Mouse (Mus musculus) limb, embryonic 13.5 days (tissue): ENCODE measurements around the gene Rnf17. TPM values are rescaled to one million over a fixed set of nuclear protein-coding genes. Genes with fewer than 3 reads are reported as not detected.

Experiments
- ATAC-seq: fragments of 200-750 bp; cut with Nextera tagmentation; 2 replicates; pipeline ENCODE4 v1.8.0; 2017; ENCODE audit warnings: low read depth, moderate number of reproducible peaks, moderate TSS enrichment; ENCODE audit not compliant: low FRiP score
- H3K27ac ChIP-seq: fragments of 300-500 bp; sonication (generic); 2 replicates; pipeline ENCODE4 v1.5.1; 2015; ENCODE audit warnings: inconsistent platforms, mild to moderate bottlenecking, moderate library complexity
- H3K27me3 ChIP-seq: fragments of 300-500 bp; sonication (generic); 2 replicates; pipeline ENCODE4 v1.6.1; 2015; ENCODE audit warnings: mild to moderate bottlenecking, inconsistent platforms
- H3K36me3 ChIP-seq: fragments of 300-500 bp; sonication (generic); 2 replicates; pipeline ENCODE4 v1.6.1; 2015; ENCODE audit warnings: inconsistent platforms, mild to moderate bottlenecking, moderate library complexity
- H3K4me1 ChIP-seq: fragments of 300-500 bp; sonication (generic); 2 replicates; pipeline ENCODE4 v1.6.1; 2015; ENCODE audit warnings: inconsistent platforms
- H3K4me2 ChIP-seq: fragments of 300-500 bp; sonication (generic); replicated peaks from 2 replicates; pipeline ENCODE4 v1.6.1; 2015; ENCODE audit warnings: inconsistent platforms, mild to moderate bottlenecking, moderate library complexity
- H3K4me3 ChIP-seq: fragments of 300-500 bp; sonication (generic); 2 replicates; pipeline ENCODE4 v1.5.1; 2015; ENCODE audit warnings: moderate library complexity, mild to moderate bottlenecking, inconsistent platforms
- H3K9ac ChIP-seq: fragments of 300-500 bp; sonication (generic); 2 replicates; pipeline ENCODE4 v1.6.1; 2015; ENCODE audit warnings: mild to moderate bottlenecking, inconsistent platforms
- H3K9me3 ChIP-seq: fragments of 300-500 bp; sonication (generic); 2 replicates; pipeline ENCODE4 v1.6.1; 2016; ENCODE audit warnings: inconsistent platforms
- WGBS: fragments of 180-500 bp; shearing (Covaris S2); methylation state at CpG from one replicate; pipeline ENCODE4 v1.1.7; 2015; 5-methylcytosine and 5-hydroxymethylcytosine counted together
- polyA plus RNA-seq: library from polyadenylated mRNA; unstranded; fragments of >200 nt; fragmentation: Nextera tagmentation; extraction: Ambion mirVana; gene quantifications from 2 replicates; pipeline ENCODE4 v1.2.1, GENCODE M21; 2015

Rnf17 gene
- polyA plus RNA-seq, result 1.3 and 1.4 TPM in 2 replicates

DNA sequence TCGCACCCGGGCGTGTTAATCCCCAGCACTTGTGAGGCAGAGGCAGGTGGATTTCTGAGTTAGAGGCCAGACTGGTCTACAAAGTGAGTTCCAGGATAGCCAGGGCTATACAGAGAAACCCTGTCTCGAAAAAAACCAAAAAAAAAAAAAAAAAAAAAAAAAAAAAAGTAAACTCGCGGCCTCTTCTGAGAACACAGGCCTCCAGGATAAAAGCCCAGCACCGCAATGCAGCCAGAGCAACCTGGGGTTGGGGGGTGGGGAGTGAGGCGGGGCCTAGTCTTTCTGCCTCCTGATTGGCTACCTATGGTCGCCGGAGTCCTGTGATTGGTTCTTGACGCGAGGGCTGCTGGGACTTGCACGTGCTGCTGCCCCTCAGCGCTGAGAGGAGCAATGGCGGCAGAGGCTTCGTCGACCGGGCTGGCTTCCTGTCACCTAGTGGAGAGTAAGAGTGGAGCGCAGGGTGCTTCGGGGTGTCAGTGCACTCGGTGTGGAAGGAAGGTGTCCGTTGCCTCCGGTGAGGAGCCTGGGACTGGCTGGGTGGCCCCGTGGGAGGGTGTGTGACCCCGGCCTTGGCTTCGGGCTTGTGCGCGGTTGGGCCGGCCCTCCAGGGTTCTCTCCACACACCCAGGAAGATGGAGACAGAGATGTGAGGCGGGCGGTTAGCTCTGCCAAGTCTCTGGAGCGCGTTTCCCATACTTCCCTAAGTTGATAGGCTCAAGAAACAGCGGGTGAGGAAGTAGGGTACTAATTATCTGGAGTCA lies at the start of gene Rnf17:
Gene Rnf17, plus strand, starts transcription at position 271 of the 761 bp plus-strand sequence.
- Histone ChIP-seq H3K4me2 (peak within 1 kb of the TSS; percentile 27; the same call in 1 of the 2 replicates), H3K9ac (no peak within 1 kb of the TSS), H3K4me1 (no peaks in the 10 kb centered on the region), H3K9me3 (no peaks in the 10 kb centered on the region), H3K36me3 (no peaks in the 10 kb centered on the region), H3K27ac (no peak within 1 kb of the TSS), H3K27me3 (no peaks in the 10 kb centered on the region), H3K4me3 (peak within 1 kb of the TSS; percentile 11; the same call in 1 of the 2 replicates)
- 73% methylated on average over 34 of the region's 34 CpGs for WGBS
- ATAC-seq, result no peak

DNA sequence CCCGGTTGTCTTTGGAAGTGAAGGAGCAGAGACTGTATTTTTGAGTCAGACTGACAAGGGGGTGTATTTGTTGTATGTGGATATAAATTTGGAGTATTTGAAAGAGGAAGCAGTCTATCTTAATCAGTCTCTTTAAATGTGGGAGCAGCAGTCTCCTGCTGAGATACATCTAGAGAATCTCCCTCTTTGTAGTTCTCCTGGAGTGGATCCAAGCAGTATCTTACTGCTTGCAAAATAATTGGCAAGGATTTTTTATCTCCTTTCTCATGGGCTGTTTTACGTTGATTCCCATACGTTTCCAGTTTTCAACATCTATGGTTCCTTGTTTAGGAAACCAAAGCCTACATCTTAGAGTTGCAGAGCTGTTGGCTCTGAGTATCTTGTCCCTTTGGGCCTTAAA lies 47.6 kb upstream of the Rnf17 start:
- 69% methylated on average over 3 of the region's 3 CpGs for WGBS
- H3K36me3 ChIP-seq, result no peaks in the 10 kb centered on the region
- H3K4me1 ChIP-seq, result no peaks in the 10 kb centered on the region
- H3K4me3 ChIP-seq, result no peak overlapping the region
- H3K27me3 ChIP-seq, result no peaks in the 10 kb centered on the region
- H3K9ac ChIP-seq, result no peak overlapping the region
- H3K4me2 ChIP-seq, result no peak overlapping the region
- H3K27ac ChIP-seq, result no peak overlapping the region
- no peak for ATAC-seq
- H3K9me3 ChIP-seq, result no peaks in the 10 kb centered on the region

DNA sequence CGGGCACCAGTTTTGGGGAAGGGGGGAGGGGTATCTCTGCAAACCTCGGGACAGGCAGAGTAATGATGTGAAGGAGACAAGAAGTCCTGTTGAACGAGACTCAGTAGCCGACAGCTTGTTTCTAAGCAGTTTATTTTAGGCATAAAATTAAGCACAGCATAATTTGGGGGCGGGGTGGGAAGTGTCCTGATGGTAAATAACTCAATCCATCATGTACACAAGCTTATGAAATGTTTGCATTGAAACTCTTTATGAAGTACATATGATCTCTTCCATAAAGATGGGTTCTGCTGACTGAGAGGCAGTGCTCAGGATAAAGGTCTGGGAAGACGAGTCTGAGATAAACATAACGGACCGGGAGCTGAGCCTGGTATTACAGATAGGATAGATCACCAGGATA lies 47.0 kb upstream of the Rnf17 start:
- H3K9me3 ChIP-seq, result no peaks in the 10 kb centered on the region
- H3K4me2 ChIP-seq, result no peak overlapping the region
- WGBS, result 71% methylated on average over 8 of the region's 8 CpGs
- H3K4me3 ChIP-seq, result no peak overlapping the region
- no peaks in the 10 kb centered on the region for H3K27me3 ChIP-seq
- H3K27ac ChIP-seq, result no peak overlapping the region
- H3K4me1 ChIP-seq, result no peaks in the 10 kb centered on the region
- no peaks in the 10 kb centered on the region for H3K36me3 ChIP-seq
- no peak for ATAC-seq
- H3K9ac ChIP-seq, result no peak overlapping the region

DNA sequence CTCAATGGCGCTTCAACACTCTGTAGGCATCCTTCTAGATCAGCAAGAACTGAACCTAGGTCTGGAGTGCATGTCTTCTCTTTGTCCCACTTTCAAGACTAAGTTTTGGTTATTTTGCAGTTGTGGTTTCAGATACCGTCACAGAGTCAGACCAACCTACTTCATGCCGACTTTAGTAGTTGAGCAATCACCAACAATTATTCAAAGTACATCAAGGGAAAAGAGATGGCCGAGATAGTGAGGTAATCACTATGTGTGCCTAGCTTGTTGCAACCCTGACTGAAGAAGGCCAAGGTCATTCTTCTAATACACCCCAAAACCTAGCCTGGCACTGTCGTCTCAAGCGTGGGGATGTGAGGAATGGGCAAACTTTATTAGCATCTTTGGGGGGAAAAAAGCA lies 46.2 kb upstream of the Rnf17 start:
- Histone ChIP-seq H3K4me1 (no peaks in the 10 kb centered on the region), H3K4me2 (no peak overlapping the region), H3K4me3 (no peak overlapping the region), H3K9me3 (no peaks in the 10 kb centered on the region), H3K9ac (no peak overlapping the region), H3K27me3 (no peaks in the 10 kb centered on the region), H3K36me3 (no peaks in the 10 kb centered on the region), H3K27ac (no peak overlapping the region)
- WGBS, result 85% methylated on average over 6 of the region's 6 CpGs
- ATAC-seq, result no peak

DNA sequence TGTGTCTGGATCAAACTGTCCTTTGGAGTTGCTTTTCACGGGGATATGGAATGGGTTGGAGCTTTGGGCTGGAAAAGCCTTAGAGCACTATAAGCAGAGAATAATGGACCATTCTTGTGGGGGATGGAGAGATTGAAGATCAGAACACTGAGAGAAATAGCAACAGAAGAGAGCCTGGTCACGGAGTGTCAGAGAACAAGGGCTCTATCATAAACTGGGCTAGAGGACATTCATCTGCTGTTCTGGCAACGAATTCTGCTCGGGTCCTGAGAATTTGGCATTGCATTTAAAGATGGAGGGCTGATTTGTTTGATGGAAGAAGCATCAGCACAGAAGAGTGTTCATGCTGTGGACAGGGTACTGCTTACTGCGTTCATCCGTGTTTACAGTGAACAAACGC lies 44.0 kb upstream of the Rnf17 start:
- no peak overlapping the region for H3K27ac ChIP-seq
- no peak overlapping the region for H3K4me2 ChIP-seq
- no peaks in the 10 kb centered on the region for H3K4me1 ChIP-seq
- H3K9me3 ChIP-seq, result no peaks in the 10 kb centered on the region
- WGBS, result 89% methylated on average over 7 of the region's 7 CpGs
- no peaks in the 10 kb centered on the region for H3K36me3 ChIP-seq
- H3K9ac ChIP-seq, result no peak overlapping the region
- H3K4me3 ChIP-seq, result no peak overlapping the region
- no peak for ATAC-seq
- peaks cover 18% of the 10 kb centered on the region for H3K27me3 ChIP-seq

DNA sequence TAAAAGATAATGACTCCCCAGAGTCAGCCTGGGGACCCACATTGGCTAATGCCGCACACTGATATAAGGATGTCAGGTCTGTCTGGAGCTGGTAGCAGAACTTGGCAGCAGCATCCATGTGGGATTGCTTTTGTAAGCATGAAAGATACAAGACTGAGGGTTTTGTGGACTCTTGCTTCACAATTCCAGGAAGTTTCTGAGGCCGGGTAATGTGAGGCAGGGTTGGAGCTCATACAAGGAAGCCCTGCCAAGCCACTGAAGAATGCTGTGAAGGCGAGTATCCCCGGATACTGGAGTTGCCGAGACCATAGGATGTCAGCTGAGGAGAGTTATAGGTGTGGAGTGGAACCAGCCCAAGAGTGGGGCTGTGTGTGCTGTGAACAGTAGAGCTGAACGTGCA lies 43.2 kb upstream of the Rnf17 start:
- Histone ChIP-seq H3K4me3 (no peak overlapping the region), H3K9me3 (no peaks in the 10 kb centered on the region), H3K27ac (no peak overlapping the region), H3K36me3 (no peaks in the 10 kb centered on the region), H3K9ac (no peak overlapping the region), H3K4me2 (no peak overlapping the region), H3K4me1 (peaks cover 4% of the 10 kb centered on the region), H3K27me3 (peaks cover 25% of the 10 kb centered on the region)
- no peak for ATAC-seq
- WGBS, result 75% methylated on average over 6 of the region's 6 CpGs

DNA sequence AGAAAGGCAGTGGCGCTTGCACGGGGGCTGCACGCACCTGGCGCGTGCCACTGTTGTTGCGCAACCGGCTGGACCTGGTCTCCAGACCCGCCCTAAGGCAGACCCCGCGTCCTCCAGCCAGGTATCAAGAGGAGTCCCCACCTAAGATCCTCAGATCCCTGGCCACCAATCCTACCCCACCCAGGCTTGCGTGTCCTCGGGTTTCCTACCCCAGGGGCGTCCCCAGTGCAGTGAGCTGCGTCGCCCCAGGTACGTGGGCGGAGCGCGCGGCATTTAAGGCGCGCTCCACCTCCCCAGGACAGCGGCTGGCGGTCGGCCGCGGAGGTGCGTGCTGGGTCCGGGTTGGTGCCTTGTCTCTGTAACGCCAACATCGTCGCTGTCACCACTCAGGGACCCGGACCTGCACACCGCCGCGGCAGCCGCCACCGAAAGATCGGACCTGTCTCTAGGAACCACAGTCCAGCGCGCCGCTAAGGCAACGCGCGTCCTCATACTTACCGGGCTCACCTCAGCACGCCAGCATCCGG lies 37.6 kb upstream of the Rnf17 start, which contains the start of gene Atp12a:
Gene Atp12a, plus strand, starts transcription at position 358 of the 527 bp plus-strand sequence.
- peaks cover 69% of the 10 kb centered on the region for H3K27me3 ChIP-seq

DNA sequence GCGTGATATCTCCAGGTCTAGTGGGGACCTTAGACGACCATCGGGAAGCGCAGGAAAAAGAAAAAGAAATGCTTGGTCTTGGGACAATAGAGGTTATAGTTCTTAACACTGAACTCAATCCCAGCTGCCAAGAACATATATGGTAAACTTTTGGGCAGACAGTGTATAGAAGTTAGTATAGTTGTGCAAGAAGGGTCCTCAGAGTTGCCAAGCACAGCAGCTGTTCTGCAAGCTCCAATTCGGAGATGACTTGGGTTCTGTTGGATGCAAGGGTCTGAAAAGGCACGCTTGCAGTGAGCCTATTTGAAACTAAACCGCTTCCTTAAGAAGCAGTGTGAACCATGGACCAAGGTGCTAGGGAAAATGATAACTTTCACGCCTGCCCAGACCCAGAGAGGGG lies 37.1 kb upstream of the Rnf17 start:
- H3K27ac ChIP-seq, result no peak overlapping the region
- H3K4me1 ChIP-seq, result peaks cover 30% of the 10 kb centered on the region
- peak overlapping the region; percentile 50; the same call in 1 of the 2 replicates for H3K9ac ChIP-seq
- H3K4me3 ChIP-seq, result peak overlapping the region; percentile 49
- ATAC-seq, result no peak
- H3K9me3 ChIP-seq, result no peaks in the 10 kb centered on the region
- no peaks in the 10 kb centered on the region for H3K36me3 ChIP-seq
- WGBS, result 30% methylated on average over 8 of the region's 8 CpGs
- H3K27me3 ChIP-seq, result peaks cover 69% of the 10 kb centered on the region
- peak overlapping the region; percentile 94 for H3K4me2 ChIP-seq

More for the DNA sequence above, 37.6 kb upstream of the Rnf17 start, which contains the start of gene Atp12a:
- WGBS, result 1% methylated on average over 48 of the region's 48 CpGs
- ATAC-seq, result no peak
- no peaks in the 10 kb centered on the region for H3K36me3 ChIP-seq
- peak within 1 kb of the TSS; percentile 94 for H3K4me2 ChIP-seq
- peak within 1 kb of the TSS; percentile 49 for H3K4me3 ChIP-seq
- peak within 1 kb of the TSS; percentile 50 for H3K9ac ChIP-seq
- no peak within 1 kb of the TSS for H3K27ac ChIP-seq
- no peaks in the 10 kb centered on the region for H3K9me3 ChIP-seq
- peaks cover 30% of the 10 kb centered on the region for H3K4me1 ChIP-seq

DNA sequence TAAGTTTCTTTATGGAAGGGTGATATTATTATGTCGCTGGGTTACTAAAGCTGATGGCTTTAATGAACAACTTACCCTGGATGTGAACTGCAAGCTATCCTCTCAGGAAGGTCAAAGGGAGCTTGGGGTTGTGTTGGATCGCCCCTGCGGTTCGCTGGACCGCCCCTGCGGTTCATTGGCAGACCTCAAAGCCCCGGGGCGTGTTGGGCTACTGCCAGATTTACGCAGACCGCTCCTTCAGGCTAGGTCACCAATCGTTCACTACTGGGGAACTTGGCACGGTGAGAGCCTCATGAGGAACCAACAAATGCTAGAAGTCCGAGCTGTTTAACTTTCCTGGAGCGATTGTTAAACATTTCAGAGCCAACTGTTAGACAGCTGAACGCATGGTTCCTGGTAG lies 35.7 kb upstream of the Rnf17 start:
- Histone ChIP-seq H3K9me3 (no peaks in the 10 kb centered on the region), H3K9ac (no peak overlapping the region), H3K4me1 (peaks cover 30% of the 10 kb centered on the region), H3K4me3 (peak overlapping the region; percentile 16; the same call in 1 of the 2 replicates), H3K4me2 (peak overlapping the region; percentile 39; the same call in 1 of the 2 replicates), H3K36me3 (no peaks in the 10 kb centered on the region), H3K27me3 (peaks cover 66% of the 10 kb centered on the region), H3K27ac (no peak overlapping the region)
- ATAC-seq, result no peak
- WGBS, result 17% methylated on average over 15 of the region's 15 CpGs

DNA sequence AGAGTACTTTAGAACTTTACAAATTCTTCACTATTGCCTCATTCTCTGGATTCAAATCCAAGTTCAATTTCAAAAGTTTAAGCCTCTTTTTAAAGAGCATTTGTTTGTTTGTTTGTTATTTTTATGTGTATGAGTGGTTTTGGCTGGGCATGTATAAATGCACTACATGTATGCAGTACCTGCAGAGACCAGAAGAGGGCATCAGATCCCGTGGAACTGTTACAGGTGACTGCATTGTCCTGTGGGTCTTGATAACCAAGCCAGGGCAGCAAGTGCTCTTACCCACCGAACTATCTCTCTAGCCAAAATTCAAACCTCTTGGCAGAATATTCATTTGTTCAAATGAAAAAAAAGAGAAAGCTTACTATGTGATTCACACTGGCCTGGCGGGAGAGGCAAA lies 33.5 kb upstream of the Rnf17 start:
- Histone ChIP-seq H3K9me3 (no peaks in the 10 kb centered on the region), H3K4me2 (no peak overlapping the region), H3K9ac (no peak overlapping the region), H3K4me1 (peaks cover 29% of the 10 kb centered on the region), H3K36me3 (no peaks in the 10 kb centered on the region), H3K27me3 (peaks cover 47% of the 10 kb centered on the region), H3K4me3 (no peak overlapping the region), H3K27ac (no peak overlapping the region)
- no peak for ATAC-seq
- WGBS, result 48% methylated on average over 3 of the region's 3 CpGs

DNA sequence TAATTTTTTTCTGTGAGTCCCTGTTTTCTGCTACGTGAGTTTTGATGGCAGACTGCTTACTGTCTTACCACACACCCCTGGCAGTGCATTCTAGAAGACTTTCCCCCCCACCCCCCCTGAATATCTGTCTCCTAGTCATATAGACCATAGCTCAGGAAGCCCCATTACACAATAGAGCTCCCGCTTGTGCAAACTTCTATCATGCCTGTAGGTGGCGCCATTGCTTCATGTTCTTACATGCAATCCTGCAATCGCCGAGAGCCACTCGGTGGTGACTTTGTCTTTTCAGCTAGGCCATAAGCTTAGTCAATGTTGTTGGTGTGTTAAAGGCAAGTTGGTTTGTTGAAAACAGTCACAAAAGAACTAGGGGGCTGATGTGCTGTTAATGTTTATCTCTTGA lies 26.6 kb upstream of the Rnf17 start:
- Histone ChIP-seq H3K27ac (no peak overlapping the region), H3K36me3 (no peaks in the 10 kb centered on the region), H3K4me1 (no peaks in the 10 kb centered on the region), H3K4me2 (no peak overlapping the region), H3K4me3 (no peak overlapping the region), H3K9ac (no peak overlapping the region), H3K27me3 (no peaks in the 10 kb centered on the region), H3K9me3 (no peaks in the 10 kb centered on the region)
- ATAC-seq, result peak; percentile 36; the same call in 1 of the 2 replicates
- WGBS, result 3% methylated on average over 6 of the region's 6 CpGs

DNA sequence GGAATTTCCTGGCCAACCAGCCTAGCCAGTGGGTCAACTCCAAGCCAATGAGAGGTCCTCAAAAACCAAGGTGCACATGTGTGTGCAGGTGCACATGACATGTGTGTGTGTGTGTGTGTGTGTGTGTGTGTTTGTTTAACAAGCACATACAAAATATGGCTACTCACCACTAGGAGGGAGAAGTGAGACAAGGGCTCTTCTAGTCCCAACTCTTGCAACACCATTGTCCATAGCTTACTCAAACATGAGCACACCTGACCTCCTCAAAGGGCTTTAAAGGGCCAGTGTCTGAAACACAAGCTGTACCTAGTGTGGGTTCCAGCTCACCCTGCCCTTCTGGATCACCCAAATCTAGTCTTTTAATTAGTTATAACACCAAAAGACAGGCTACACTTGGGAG lies 24.6 kb upstream of the Rnf17 start:
- Histone ChIP-seq H3K27me3 (no peaks in the 10 kb centered on the region), H3K4me3 (no peak overlapping the region), H3K4me2 (no peak overlapping the region), H3K9me3 (no peaks in the 10 kb centered on the region), H3K4me1 (no peaks in the 10 kb centered on the region), H3K36me3 (no peaks in the 10 kb centered on the region), H3K9ac (no peak overlapping the region), H3K27ac (no peak overlapping the region)
- ATAC-seq, result no peak
